Mouse (Mus musculus) myocyte (in vitro differentiated cells): ENCODE data around the gene Zbed6. TPM values are rescaled to one million over a fixed set of nuclear protein-coding genes. Genes with fewer than 3 reads are reported as not detected.

ENCODE experiments used
- H3K27me3 ChIP-seq: one replicate; pipeline ENCODE4 v1.6.1; 2011; ENCODE audit not compliant: control insufficient read depth, insufficient read depth, insufficient read length
- H3K36me3 ChIP-seq: one replicate; pipeline ENCODE4 v1.6.1; 2011; ENCODE audit not compliant: control insufficient read depth, insufficient read depth
- H3K4me2 ChIP-seq: one replicate; pipeline ENCODE4 v1.6.1; 2011; ENCODE audit warnings: low read depth, control low read depth
- H3K4me3 ChIP-seq: one replicate; pipeline ENCODE4 v1.5.1; 2011; ENCODE audit warnings: mild to moderate bottlenecking, control low read depth, moderate library complexity
- H3K79me2 ChIP-seq: one replicate; pipeline ENCODE4 v1.6.1; 2011; ENCODE audit not compliant: control insufficient read depth, insufficient read depth
- H3ac ChIP-seq: one replicate; pipeline ENCODE4 v1.6.1; 2011; ENCODE audit not compliant: control insufficient read depth, insufficient read length
- CEBPB ChIP-seq: IDR thresholded peaks from 2 replicates; pipeline ENCODE4 v1.6.1; 2011; ENCODE audit warnings: mild to moderate bottlenecking, moderate library complexity; ENCODE audit not compliant: poor library complexity, insufficient read depth, severe bottlenecking
- E2F4 ChIP-seq: IDR thresholded peaks from one replicate; pipeline ENCODE4 v1.6.1; 2011; ENCODE audit warnings: mild to moderate bottlenecking, control low read depth, moderate library complexity; ENCODE audit not compliant: insufficient read depth
- MAX ChIP-seq: IDR thresholded peaks from one replicate; pipeline ENCODE4 v1.6.1; 2011; ENCODE audit warnings: low read depth, mild to moderate bottlenecking, control low read depth
- MYOD1 ChIP-seq, 3 experiments: IDR thresholded peaks; one replicate each; pipeline ENCODE4 v1.6.1; 2011; ENCODE audit warnings: control low read depth in 2 of 3, low read depth in 2 of 3, mild to moderate bottlenecking in 2 of 3, moderate library complexity in 1 of 3; ENCODE audit not compliant: insufficient read length in 2 of 3, control insufficient read depth in 1 of 3
- MYOG ChIP-seq, 3 experiments: IDR thresholded peaks; one replicate each; pipeline ENCODE4 v1.6.1; 2011; ENCODE audit warnings: control low read depth in 2 of 3, low read depth in 2 of 3, mild to moderate bottlenecking in 2 of 3; ENCODE audit not compliant: insufficient read length in 2 of 3, control insufficient read depth in 1 of 3, insufficient read depth in 1 of 3
- POLR2A ChIP-seq: IDR thresholded peaks from one replicate; pipeline ENCODE4 v1.6.1; 2011; ENCODE audit warnings: low read depth, mild to moderate bottlenecking, control low read depth, moderate library complexity; ENCODE audit not compliant: insufficient read length
- POLR2AphosphoS2 ChIP-seq: IDR thresholded peaks from one replicate; pipeline ENCODE4 v1.6.1; 2011; ENCODE audit warnings: low read depth, control low read depth; ENCODE audit not compliant: insufficient read length
- REST ChIP-seq: IDR thresholded peaks from one replicate; pipeline ENCODE4 v1.6.1; 2011; ENCODE audit warnings: mild to moderate bottlenecking, control low read depth, moderate library complexity; ENCODE audit not compliant: insufficient read depth, insufficient read length
- SRF ChIP-seq: IDR thresholded peaks from one replicate; pipeline ENCODE4 v1.6.1; 2011; ENCODE audit warnings: low read depth; ENCODE audit not compliant: control insufficient read depth, insufficient read length
- TCF12 ChIP-seq: IDR thresholded peaks from one replicate; pipeline ENCODE4 v1.6.1; 2011; ENCODE audit warnings: mild to moderate bottlenecking, control low read depth; ENCODE audit not compliant: poor library complexity, insufficient read depth, severe bottlenecking
- TCF3 ChIP-seq: IDR thresholded peaks from one replicate; pipeline ENCODE4 v1.6.1; 2011; ENCODE audit warnings: low read depth, control low read depth; ENCODE audit not compliant: insufficient read length
- USF1 ChIP-seq: IDR thresholded peaks from one replicate; pipeline ENCODE4 v1.6.1; 2011; ENCODE audit warnings: low read depth, mild to moderate bottlenecking, control low read depth, moderate library complexity
- polyA plus RNA-seq: library from polyadenylated mRNA; unstranded; fragments of >200 nt; fragmentation: generic; extraction: Trizol; gene quantifications from one replicate; pipeline ENCODE4 v1.2.1, GENCODE M21; 2012; ENCODE audit warnings: missing spikeins

The Zbed6 gene
- polyA plus RNA-seq, 1 experiment, result 3.2 TPM

DNA sequence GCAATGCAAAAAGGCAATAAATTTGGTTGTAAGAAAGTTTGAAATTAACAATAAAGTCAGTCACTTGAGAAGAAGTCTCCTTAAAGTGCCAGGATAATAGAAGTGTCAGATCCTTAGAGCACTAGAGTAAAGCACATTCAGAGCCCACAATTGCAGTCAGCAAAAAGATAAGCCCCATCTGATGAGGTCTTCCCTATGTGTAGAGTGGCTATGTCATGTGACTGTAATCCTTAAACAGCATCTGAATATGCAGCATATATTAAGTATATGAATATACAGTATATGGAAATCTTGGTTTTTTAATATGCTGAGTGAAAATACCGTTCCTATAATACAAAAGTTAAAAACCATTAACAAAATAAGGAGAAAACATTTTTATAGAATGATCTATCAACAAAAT lies 7.7 kb downstream of the Zbed6 start:
- no peak overlapping the region for H3K4me3 ChIP-seq
- H3K27me3 ChIP-seq, result no peaks in the 10 kb centered on the region
- H3K4me2 ChIP-seq, result no peak overlapping the region
- TF ChIP-seq TCF12, result no peak
- no peak for TF ChIP-seq MYOG (IDR thresholded peaks at IDR 0.05; ENCODE audit: control insufficient read depth in 1 of 3, insufficient read depth in 1 of 3, insufficient read length in 2 of 3, low read depth in 2 of 3)
- no peak for TF ChIP-seq MYOD1 (IDR thresholded peaks at IDR 0.05; ENCODE audit: control insufficient read depth in 1 of 3, insufficient read length in 2 of 3, low read depth in 2 of 3)
- TF ChIP-seq MAX, result no peak
- TF ChIP-seq REST, result no peak
- no peak for TF ChIP-seq POLR2AphosphoS2
- TF ChIP-seq USF1, result no peak
- H3ac ChIP-seq, result no peak overlapping the region
- H3K36me3 ChIP-seq, result peaks cover 45% of the 10 kb centered on the region
- H3K79me2 ChIP-seq, result peaks cover 98% of the 10 kb centered on the region

DNA sequence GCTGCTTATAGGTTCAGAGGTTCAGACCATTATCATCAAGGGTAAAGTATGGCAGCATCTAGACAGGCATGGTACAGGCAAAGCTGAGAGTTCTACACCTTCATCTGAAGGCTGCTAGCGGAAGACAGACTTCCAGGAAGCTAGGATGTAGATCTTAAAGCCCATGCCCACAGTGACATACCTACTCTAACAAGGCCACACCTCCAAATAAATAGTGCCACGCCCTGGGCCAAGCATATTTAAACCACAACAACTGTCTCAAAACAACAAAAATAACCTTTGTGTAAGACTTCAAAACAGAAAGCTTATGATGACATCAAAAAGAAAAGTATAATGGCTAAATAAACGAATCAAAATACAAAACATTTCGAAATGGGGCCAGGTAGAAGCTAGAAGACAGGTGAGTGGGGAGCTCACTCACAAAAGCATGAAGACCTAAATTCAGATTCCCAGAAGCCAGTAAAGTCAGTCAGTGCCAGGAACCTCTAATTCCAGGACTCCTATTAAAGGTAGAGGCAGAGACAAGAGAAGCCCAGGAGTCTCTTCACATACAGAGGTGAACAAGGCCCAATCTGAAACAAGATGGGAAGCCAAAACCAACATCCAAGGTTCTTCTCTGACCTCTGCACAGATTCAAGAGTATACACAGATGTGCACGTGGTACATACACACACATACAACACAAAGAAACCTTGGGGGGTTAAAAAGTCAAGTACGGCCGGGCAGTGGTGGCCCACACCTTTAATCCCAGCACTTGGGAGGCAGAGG lies 10.2 kb downstream of the Zbed6 start:
- Histone ChIP-seq H3K27me3 (no peaks in the 10 kb centered on the region), H3K36me3 (peaks cover 57% of the 10 kb centered on the region), H3K79me2 (peaks cover 89% of the 10 kb centered on the region), H3ac (no peak overlapping the region), H3K4me3 (no peak overlapping the region), H3K4me2 (no peak overlapping the region)
- no peak for TF ChIP-seq MYOD1 (IDR thresholded peaks at IDR 0.05; ENCODE audit: control insufficient read depth in 1 of 3, insufficient read length in 2 of 3, low read depth in 2 of 3)
- TF ChIP-seq USF1, result no peak
- TF ChIP-seq SRF, result no peak
- TF ChIP-seq POLR2A, result no peak
- no peak for TF ChIP-seq POLR2AphosphoS2
- no peak for TF ChIP-seq E2F4
- TF ChIP-seq TCF3, result no peak
- no peak for TF ChIP-seq TCF12
- no peak for TF ChIP-seq MAX
- no peak for TF ChIP-seq MYOG (IDR thresholded peaks at IDR 0.05; ENCODE audit: control insufficient read depth in 1 of 3, insufficient read depth in 1 of 3, insufficient read length in 2 of 3, low read depth in 2 of 3)
- no peak for TF ChIP-seq REST
- TF ChIP-seq CEBPB, result no peak

GRCm38 (mm10) chr1:133645652-133646051 lies 15.0 kb downstream of the Zbed6 start:
- H3K4me3 ChIP-seq, result no peak overlapping the region
- H3ac ChIP-seq, result no peak overlapping the region
- peaks cover 41% of the 10 kb centered on the region for H3K79me2 ChIP-seq
- H3K36me3 ChIP-seq, result peaks cover 79% of the 10 kb centered on the region
- H3K27me3 ChIP-seq, result no peaks in the 10 kb centered on the region
- H3K4me2 ChIP-seq, result no peak overlapping the region
- TF ChIP-seq POLR2AphosphoS2 (no peak), CEBPB (no peak), POLR2A (no peak), TCF3 (no peak), USF1 (no peak), E2F4 (no peak), REST (no peak), TCF12 (no peak), SRF (no peak), MYOG (IDR thresholded peaks at IDR 0.05; ENCODE audit: control insufficient read depth in 1 of 3, insufficient read depth in 1 of 3, insufficient read length in 2 of 3, low read depth in 2 of 3) (no peak), MYOD1 (IDR thresholded peaks at IDR 0.05; ENCODE audit: control insufficient read depth in 1 of 3, insufficient read length in 2 of 3, low read depth in 2 of 3) (no peak), MAX (no peak)

- Histone ChIP-seq H3ac (no peak overlapping the region), H3K4me3 (no peak overlapping the region), H3K4me2 (no peak overlapping the region), H3K36me3 (peaks cover 94% of the 10 kb centered on the region), H3K79me2 (peaks cover 5% of the 10 kb centered on the region), H3K27me3 (no peaks in the 10 kb centered on the region)
- TF ChIP-seq TCF12, result no peak
- no peak for TF ChIP-seq SRF
These were observed 19.5 kb downstream of the Zbed6 start for GRCm38 (mm10) chr1:133641163-133641562.

DNA sequence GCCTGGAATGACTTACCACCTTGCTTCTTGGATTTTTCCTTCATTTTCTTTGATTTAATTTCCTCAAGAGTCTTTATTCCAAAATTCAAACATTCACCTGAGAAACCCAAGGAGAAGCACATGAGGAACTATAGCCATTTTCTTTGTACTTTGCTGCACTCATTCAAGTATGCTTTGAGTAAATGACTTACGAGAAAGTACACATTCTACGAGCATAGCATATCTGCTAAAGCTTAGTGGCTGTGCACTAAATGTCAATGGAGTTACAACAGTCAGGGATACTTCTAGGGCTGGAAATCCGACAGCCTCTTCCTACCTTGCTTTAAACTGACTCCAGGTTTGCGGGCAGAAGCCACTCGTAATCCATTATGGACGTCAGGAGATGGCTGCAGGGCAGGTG lies 22.2 kb downstream of the Zbed6 start:
- Histone ChIP-seq H3K27me3 (no peaks in the 10 kb centered on the region), H3ac (no peak overlapping the region), H3K4me3 (no peak overlapping the region), H3K4me2 (no peak overlapping the region), H3K36me3 (peaks cover 91% of the 10 kb centered on the region), H3K79me2 (no peaks in the 10 kb centered on the region)
- TF ChIP-seq TCF12, result no peak
